ENCODE assay signal across 36 mouse cellular contexts in genomic region chr2:11596690-11597089, GRCm38 (mm10). TPM values are rescaled to one million over a fixed set of nuclear protein-coding genes. Genes with fewer than 3 reads are reported as not detected.
DNase-seq lines count a peak whose midpoint lies in the region; ATAC-seq lines count a peak whose summit lies in the region.
"Had no signal": no experiment of that assay in that cellular context is flagged by ENCODE, and none has a peak within 500 bp of the region (broad histone marks: within the 10 kb centered on the region; RNA-seq: fewer than 3 reads in every experiment).

No protein-coding gene starts in this region.

- WGBS in heart, embryonic 12.5 days: 89% methylated on average over 2 of the region's 2 CpGs

- no peaks in the 10 kb centered on the region for H3K9me3 ChIP-seq in heart, embryonic 12.5 days (replicated peaks)
- H3K9me3 ChIP-seq: forebrain, embryonic 12.5 days; G1E; heart, embryonic 10.5 days; hindbrain, embryonic 12.5 days; limb, embryonic 12.5 days; midbrain, embryonic 12.5 days; neural tube, embryonic 12.5 days had no signal

- no peak overlapping the region for H3K9ac ChIP-seq in heart, embryonic 12.5 days
- H3K9ac ChIP-seq: forebrain, embryonic 12.5 days; forebrain, postnatal 0 days; hindbrain, embryonic 12.5 days; limb, embryonic 12.5 days; midbrain, embryonic 12.5 days; neural tube, embryonic 12.5 days had no signal

- H3K4me1 ChIP-seq in heart, embryonic 12.5 days (replicated peaks): peaks cover 2% of the 10 kb centered on the region

- H3K4me3 ChIP-seq in heart, embryonic 12.5 days: no peak overlapping the region
- H3K4me3 ChIP-seq: erythroblast, embryonic 14.5 days; forebrain, embryonic 12.5 days; heart, embryonic 10.5 days; hindbrain, embryonic 12.5 days; limb, embryonic 12.5 days; midbrain, embryonic 12.5 days; myocyte; neural tube, embryonic 12.5 days had no signal

- peak; percentile 40 for DNase-seq in heart, adult 11 months
- DNase-seq in 3T3-L1 (ENCODE audit: low read depth, low spot score): peak; percentile 23
- DNase-seq in 416B (ENCODE audit: low read depth): peak; percentile 98
- peak; percentile 11 for DNase-seq in brain, adult 2 months (ENCODE audit: low read depth, low spot score)
- no peak for DNase-seq in thymus, postnatal 0 days (ENCODE audit: low spot score)
- no peak for DNase-seq in kidney, postnatal 14 days
- DNase-seq: cerebellum, adult 11-12 months; cerebellum, adult 9-11 months; forebrain, postnatal 0 days; heart, postnatal 36 days; kidney, postnatal 25 days; lung, adult 2 months; lung, postnatal 10 days; right cerebral cortex, adult 18-20 months; spleen, adult 18-20 months; thymus, adult 18-20 months; thymus, postnatal 4 days had no signal

- peaks cover 78% of the 10 kb centered on the region for H3K36me3 ChIP-seq in heart, embryonic 12.5 days

- no peaks in the 10 kb centered on the region for H3K27me3 ChIP-seq in heart, embryonic 12.5 days (replicated peaks)
- H3K27me3 ChIP-seq: forebrain, embryonic 12.5 days; hindbrain, embryonic 12.5 days; limb, embryonic 12.5 days; midbrain, embryonic 12.5 days; neural tube, embryonic 12.5 days had no signal

- no peak overlapping the region for H3K4me2 ChIP-seq in heart, embryonic 12.5 days
- H3K4me2 ChIP-seq: forebrain, embryonic 12.5 days; hindbrain, embryonic 12.5 days; limb, embryonic 12.5 days; midbrain, embryonic 12.5 days; neural tube, embryonic 12.5 days had no signal

- ATAC-seq in heart, embryonic 12.5 days (ENCODE audit: insufficient number of reproducible peaks, low FRiP score): no peak
- ATAC-seq: forebrain, postnatal 0 days; hindbrain, postnatal 0 days; intestine, embryonic 16.5 days had no signal

- H3K27ac ChIP-seq in heart, embryonic 12.5 days (ENCODE audit: poor library complexity, severe bottlenecking): no peak overlapping the region
- H3K27ac ChIP-seq: forebrain, embryonic 12.5 days; heart, embryonic 10.5 days; hindbrain, embryonic 12.5 days; hindbrain, postnatal 0 days; limb, embryonic 12.5 days; macrophage; midbrain, embryonic 12.5 days; neural tube, embryonic 12.5 days; stomach, postnatal 0 days had no signal

RNA-seq across cellular contexts. Expression of gene Rbm17, which starts 7.3 kb away (rescaled TPM):
- 101 and 103 TPM in 2 replicates for polyA plus RNA-seq in heart, embryonic 12.5 days (2016; fragmentation: Nextera tagmentation; extraction: Ambion mirVana)
- polyA plus RNA-seq in thymus, postnatal 0 days (2015; fragmentation: Nextera tagmentation; extraction: Ambion mirVana): 188 and 189 TPM in 2 replicates

RNA-seq across cellular contexts. Expression of gene Gm17490, which starts 29.4 kb away (rescaled TPM):
- not detected in 2 replicates for polyA plus RNA-seq in heart, embryonic 12.5 days (2016; fragmentation: Nextera tagmentation; extraction: Ambion mirVana)
- not detected in 2 replicates for polyA plus RNA-seq in thymus, postnatal 0 days (2015; fragmentation: Nextera tagmentation; extraction: Ambion mirVana)
- polyA plus RNA-seq: embryonic facial prominence, embryonic 14.5 days; erythroblast, embryonic 14.5 days; forebrain, embryonic 12.5 days; forebrain, postnatal 0 days; G1E; heart, embryonic 10.5 days; heart, embryonic 16.5 days; hindbrain, embryonic 12.5 days; hindbrain, postnatal 0 days; intestine, embryonic 16.5 days; kidney, embryonic 14.5 days; limb, embryonic 12.5 days; liver, adult 2 months; lung, adult 2 months; macrophage; midbrain, embryonic 12.5 days; midbrain, postnatal 0 days; myocyte; neural tube, embryonic 12.5 days; stomach, postnatal 0 days had no signal

RNA-seq across cellular contexts. Expression of gene Pfkfb3, which starts 42.8 kb away (rescaled TPM):
- 11.8 and 12.6 TPM in 2 replicates for polyA plus RNA-seq in heart, embryonic 12.5 days (2016; fragmentation: Nextera tagmentation; extraction: Ambion mirVana)
- polyA plus RNA-seq in thymus, postnatal 0 days (2015; fragmentation: Nextera tagmentation; extraction: Ambion mirVana): 14.0 and 15.0 TPM in 2 replicates
- polyA plus RNA-seq: G1E had no signal

RNA-seq across cellular contexts. Expression of gene Il2ra, which starts 45.9 kb away (rescaled TPM):
- polyA plus RNA-seq in heart, embryonic 12.5 days (2016; fragmentation: Nextera tagmentation; extraction: Ambion mirVana): not detected in 2 replicates
- polyA plus RNA-seq in thymus, postnatal 0 days (2015; fragmentation: Nextera tagmentation; extraction: Ambion mirVana): 46.0 and 51.1 TPM in 2 replicates
- polyA plus RNA-seq: embryonic facial prominence, embryonic 14.5 days; forebrain, embryonic 12.5 days; forebrain, postnatal 0 days; G1E; heart, embryonic 10.5 days; hindbrain, embryonic 12.5 days; kidney, embryonic 14.5 days; limb, embryonic 12.5 days; midbrain, postnatal 0 days; myocyte; neural tube, embryonic 12.5 days; stomach, postnatal 0 days had no signal

Comparison
In these comparisons a context has a peak if more than half of its experiments do, and no peak if none do; other contexts are left out.
1. DNase-seq: peak in heart, adult 11 months (single experiment), 3T3-L1 (single experiment), 416B (single experiment) and brain, adult 2 months (single experiment); none in thymus, postnatal 0 days (single experiment) and kidney, postnatal 14 days (single experiment).